Mouse (Mus musculus): ENCODE measurements at regions not wholly inside any gene's neighbourhood (a gene's known extent, or its start where the extent isn't known, plus 50 kb on each side); places are given as distances from the start of the nearest gene placed in this dataset.

- intact Hi-C loops (cut with DNase I): no loop called here
- no peak for DNase-seq (ENCODE audit: low spot score)
Measured at GRCm38 (mm10) chr16:24219691-24220090, 173.6 kb upstream of the Lpp start.

DNA sequence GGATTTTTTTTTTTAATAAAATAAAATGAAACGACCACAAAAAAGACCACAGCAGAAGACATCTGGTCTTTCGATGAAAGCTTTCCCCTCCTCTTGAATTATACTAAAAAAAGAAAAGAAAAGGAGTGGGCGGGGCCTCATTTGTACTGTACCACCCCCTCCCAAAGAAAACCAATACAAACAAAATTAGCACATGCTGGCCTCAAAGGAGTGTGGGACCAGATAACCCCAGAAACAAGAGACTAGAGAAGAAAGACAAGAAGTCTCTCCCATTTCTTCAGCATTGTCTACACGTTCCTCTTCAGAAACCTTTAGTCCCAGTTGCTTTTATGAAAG lies 174.5 kb upstream of the Lpp start:
- intact Hi-C loops (cut with DNase I): no loop called here
- DNase-seq (ENCODE audit: low spot score): no peak

GRCm38 (mm10) chr16:24218162-24218849 lies 175.0 kb upstream of the Lpp start:
- DNase-seq (ENCODE audit: low spot score): no peak
- intact Hi-C loops (cut with DNase I): no loop called here

- intact Hi-C loops (cut with DNase I): no loop called here
- DNase-seq (ENCODE audit: low spot score): no peak
Measured at GRCm38 (mm10) chr16:24216828-24217227, 176.5 kb upstream of the Lpp start.

DNA sequence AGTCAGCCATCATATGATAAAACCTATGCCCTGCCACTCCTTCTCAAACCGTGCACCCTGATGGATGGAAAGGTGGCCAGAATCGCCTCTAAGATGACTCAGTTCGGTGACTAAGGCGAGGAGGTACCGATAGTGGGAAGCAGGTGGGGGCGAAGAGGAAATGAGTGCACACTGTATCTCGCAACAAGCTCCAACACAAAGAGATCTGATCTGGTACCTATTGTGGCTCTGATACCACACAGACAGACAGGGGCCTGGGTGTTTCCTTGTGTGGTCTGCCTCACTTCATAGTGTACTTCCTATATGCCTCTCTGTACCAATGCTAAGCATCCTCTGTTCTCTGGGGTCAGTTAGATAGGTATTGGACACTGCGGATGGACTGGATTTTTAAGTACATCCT lies 178.0 kb upstream of the Lpp start:
- intact Hi-C loops (cut with DNase I): no loop called here
- no peak for DNase-seq (ENCODE audit: low spot score)

DNA sequence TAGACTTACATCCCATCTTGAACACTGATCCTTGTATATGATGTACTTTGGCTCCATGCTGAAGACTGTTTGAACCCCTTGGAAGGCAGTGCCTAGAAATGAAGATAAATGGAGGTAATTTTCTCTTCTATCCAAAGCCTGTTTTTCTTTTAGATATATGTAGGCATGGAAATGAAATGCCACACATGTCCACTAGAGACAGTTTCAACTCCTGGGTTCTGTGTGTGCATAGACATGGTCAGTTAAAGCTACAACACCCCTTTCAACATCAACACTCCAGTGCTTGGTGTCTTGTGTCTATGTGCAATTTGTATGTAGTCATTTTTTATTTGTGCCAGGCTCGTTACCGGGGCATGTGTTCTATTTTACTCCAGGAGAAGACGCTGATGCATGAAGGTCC lies 179.7 kb upstream of the Lpp start:
- intact Hi-C loops (cut with DNase I): no loop called here
- no peak for DNase-seq (ENCODE audit: low spot score)

GRCm38 (mm10) chr16:24212702-24213101 lies 180.6 kb upstream of the Lpp start:
- intact Hi-C loops (cut with DNase I): no loop called here
- DNase-seq (ENCODE audit: low spot score): no peak

DNA sequence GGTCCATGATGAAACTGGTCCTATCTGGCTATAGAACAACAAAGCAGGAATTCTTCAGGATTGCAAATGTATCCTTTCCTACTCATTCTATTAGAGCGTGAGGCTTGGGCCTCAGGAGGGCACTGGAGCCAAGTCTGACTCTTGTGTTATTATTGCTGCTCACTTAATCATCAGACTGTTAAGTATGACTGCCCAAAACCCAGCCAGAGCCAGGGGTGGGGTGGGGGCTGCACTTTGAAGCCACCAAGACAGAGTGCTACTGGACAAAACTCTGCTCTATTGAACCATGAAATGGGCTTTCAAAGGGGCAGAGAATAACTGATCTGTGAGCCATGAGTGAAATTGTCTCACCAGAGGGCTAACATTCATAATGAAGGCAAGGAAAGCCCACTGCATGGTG lies 181.7 kb upstream of the Lpp start:
- DNase-seq (ENCODE audit: low spot score): no peak
- intact Hi-C loops (cut with DNase I): no loop called here

DNA sequence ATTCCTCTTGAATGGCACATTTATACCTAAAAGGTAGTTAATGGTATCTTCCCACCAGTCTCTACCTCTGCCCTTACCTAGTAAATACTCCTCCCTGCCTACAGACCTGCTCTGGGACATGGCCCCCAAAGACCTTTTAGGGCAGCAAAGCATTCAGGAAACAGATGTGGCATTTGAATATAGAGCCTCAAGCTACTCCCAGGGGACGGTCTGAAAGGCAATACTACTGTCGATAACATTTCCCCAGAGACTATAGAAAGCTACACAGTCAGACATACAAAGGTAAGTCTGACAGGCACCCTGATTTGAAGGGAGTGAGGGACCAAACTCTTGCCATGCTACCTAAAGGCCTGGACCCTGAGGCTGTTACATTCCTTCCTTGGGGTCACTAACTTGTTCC lies 184.4 kb upstream of the Lpp start:
- intact Hi-C loops (cut with DNase I): no loop called here
- DNase-seq (ENCODE audit: low spot score): no peak

GRCm38 (mm10) chr16:24208118-24208517 lies 185.2 kb upstream of the Lpp start:
- intact Hi-C loops (cut with DNase I): no loop called here
- no peak for DNase-seq (ENCODE audit: low spot score)

DNA sequence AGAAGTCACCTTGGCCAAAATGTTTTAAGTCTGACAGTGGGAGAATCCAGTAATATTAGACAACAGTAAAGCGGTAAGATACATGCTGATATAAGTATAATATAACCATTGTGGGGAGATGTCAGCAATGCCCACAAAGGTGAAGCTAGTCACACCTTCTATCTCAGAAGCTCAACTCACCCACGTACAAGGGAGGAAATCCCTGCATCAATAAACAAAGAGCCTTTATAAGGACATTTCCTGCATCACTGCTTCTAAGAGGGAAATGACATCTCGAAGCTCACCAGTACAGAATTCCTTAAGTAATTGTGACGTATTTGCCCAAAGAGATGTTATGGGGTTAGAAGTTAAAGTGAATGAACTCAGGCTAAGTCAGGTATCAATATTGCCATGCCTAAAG lies 186.3 kb upstream of the Lpp start:
- no peak for DNase-seq (ENCODE audit: low spot score)
- intact Hi-C loops (cut with DNase I): no loop called here

DNA sequence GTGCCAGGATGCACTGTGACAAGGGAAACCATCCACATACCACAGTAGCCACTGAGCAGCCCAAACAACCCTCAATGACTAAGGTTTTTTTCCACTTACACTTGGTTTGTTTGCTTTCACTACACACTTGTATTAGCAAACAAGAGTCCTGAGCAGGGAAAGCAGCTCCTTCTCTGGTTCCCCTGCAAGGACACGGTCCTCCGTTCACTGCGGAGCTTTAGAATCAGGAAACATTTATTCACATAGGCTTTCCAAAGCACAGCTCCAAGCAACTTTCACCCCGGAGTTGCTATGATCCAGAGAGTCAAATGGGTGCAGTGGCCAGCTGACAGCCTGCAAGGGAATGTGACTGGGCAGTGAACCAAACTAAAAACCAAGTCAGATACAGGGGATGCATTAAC lies 186.8 kb upstream of the Lpp start:
- DNase-seq (ENCODE audit: low spot score): no peak
- intact Hi-C loops (cut with DNase I): no loop called here

DNA sequence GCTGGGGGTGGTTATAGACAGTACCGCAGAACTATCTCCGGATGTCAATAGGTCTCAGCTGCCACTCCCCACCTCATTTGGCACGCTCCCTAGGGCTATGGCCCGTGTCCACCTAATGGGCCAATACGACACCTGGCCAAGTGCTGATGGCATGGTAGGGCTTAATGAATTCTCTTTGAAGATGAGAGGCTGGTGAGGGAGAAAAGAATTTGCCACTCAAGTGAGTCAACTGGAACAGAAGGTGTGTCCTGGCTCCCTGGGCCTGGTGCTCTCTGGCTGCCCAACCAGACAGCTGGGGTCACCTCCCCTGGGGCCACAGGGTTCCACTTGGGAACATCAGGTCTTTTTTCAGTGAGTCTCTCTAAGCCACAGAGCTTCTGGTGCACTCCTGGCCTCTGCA lies 187.7 kb upstream of the Lpp start:
- intact Hi-C loops (cut with DNase I): no loop called here
- no peak for DNase-seq (ENCODE audit: low spot score)

DNA sequence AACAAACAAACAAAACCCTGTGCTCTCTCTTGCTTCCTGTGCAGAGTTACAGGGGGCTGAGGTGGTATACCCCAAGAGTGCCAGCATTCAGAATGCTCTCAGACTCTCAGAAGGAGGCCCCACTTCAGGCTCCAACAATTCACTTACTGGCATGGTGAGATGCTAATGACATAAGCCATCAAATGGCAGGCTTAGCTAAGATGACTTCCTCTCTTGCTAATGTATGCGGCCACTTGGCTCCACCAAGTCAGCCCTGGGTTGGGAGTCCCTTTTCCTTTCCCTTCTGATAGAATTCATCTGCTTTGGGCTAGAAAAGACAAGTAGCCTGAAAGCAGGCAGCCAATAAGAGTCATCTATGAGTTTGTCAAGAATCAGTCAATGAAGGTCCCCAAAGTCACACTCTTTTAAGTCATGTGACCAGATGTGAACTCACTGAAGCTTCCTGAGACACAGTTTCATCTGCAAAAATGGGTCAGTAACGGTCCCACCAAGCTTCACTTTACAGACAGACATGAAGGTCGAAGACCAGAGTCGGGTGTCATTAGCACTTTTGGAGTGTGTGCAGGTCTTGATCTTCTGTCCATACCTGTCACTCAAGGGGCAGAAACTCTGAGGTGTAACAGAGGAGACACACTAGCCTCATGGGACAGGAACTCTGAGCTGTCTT lies 189.1 kb upstream of the Lpp start:
- intact Hi-C loops (cut with DNase I): no loop called here
- DNase-seq (ENCODE audit: low spot score): no peak

DNA sequence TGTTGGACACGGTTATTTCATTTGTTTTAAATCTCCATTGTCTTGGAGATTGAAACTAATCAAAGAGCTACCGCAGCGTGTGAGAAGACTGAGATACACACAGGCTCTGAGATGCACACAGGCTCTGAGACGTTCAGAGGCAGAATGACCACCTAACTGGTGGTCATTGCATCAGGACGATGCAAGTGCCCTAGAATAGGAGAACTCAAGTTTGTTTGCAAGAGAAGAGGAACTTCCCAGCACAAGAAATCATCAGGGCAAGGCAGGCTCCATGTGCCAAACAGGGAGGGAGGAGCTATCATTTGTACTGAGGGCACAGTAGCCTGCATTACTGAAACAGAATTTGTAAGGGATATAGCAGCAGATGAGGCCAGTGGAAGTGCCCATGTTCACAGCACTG lies 190.7 kb upstream of the Lpp start:
- intact Hi-C loops (cut with DNase I): no loop called here

DNA sequence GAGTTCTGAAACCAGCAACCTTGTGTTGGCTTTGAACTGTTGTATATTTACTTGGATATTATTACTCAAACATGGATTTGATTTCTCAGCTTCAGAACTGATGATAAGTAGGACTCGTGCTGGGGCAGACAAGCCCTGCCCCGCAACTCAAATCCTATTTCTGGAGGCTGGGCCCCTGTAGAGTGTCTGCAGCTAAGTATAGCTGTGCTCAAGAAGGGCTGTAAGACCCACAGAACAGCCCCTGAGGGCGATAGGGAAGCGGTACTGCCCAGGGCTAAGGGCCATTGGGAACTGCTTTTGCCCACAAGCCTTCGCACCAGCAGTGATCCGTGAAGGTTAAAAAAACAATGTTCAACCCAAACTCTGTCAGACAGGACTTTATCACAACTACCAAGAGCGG lies 191.9 kb upstream of the Lpp start:
- DNase-seq (ENCODE audit: low spot score): no peak
- intact Hi-C loops (cut with DNase I): no loop called here

More for the DNA sequence above, 190.7 kb upstream of the Lpp start:
- no peak for DNase-seq (ENCODE audit: low spot score)

DNA sequence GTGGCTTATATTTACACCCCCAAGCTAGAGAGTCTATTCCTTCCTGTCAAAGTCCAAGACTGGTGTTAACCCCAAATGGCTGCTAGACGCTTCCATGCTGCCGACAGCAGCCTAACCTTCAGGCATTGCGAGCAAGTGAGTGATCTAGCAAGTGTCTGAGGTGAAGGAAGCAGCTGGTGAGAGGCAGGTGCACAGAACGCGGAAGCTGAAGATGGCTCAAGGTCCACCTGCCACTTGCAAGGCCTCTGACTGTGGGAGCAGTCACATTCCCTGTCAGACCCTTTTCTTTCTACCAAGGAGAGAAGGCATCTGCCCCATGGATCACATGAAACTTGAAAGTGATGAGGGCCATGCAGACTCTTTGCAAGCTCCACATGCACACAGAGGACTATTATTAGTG lies 193.1 kb upstream of the Lpp start:
- no peak for DNase-seq (ENCODE audit: low spot score)
- intact Hi-C loops (cut with DNase I): no loop called here

- intact Hi-C loops (cut with DNase I): no loop called here
Measured at GRCm38 (mm10) chr16:24199408-24200167, 193.7 kb upstream of the Lpp start.

GRCm38 (mm10) chr16:24198291-24198690 lies 195.0 kb upstream of the Lpp start:
- DNase-seq (ENCODE audit: low spot score): no peak
- intact Hi-C loops (cut with DNase I): no loop called here

More at GRCm38 (mm10) chr16:24199408-24200167, 193.7 kb upstream of the Lpp start:
- no peak for DNase-seq (ENCODE audit: low spot score)

GRCm38 (mm10) chr16:24197618-24198017 lies 195.7 kb upstream of the Lpp start:
- no peak for DNase-seq (ENCODE audit: low spot score)
- intact Hi-C loops (cut with DNase I): no loop called here

- intact Hi-C loops (cut with DNase I): no loop called here
Measured at GRCm38 (mm10) chr16:24193945-24194344, 199.4 kb upstream of the Lpp start.

More at GRCm38 (mm10) chr16:24193945-24194344, 199.4 kb upstream of the Lpp start:
- no peak for DNase-seq (ENCODE audit: low spot score)

Data from heart, postnatal 25 days (tissue).